Mouse (Mus musculus) liver (tissue): ENCODE measurements around the gene Olfr417.
"Not testable (repeated sequence)": the region's sequence is repeated elsewhere in the genome, so short reads cannot be mapped to it uniquely, and the experiment has no call there.

Experiments used
- DNase-seq: peaks from one replicate; pipeline ENCODE4 v3.0.0-alpha.2; 2020; ENCODE audit warnings: mixed read lengths

Olfr417 gene

DNA sequence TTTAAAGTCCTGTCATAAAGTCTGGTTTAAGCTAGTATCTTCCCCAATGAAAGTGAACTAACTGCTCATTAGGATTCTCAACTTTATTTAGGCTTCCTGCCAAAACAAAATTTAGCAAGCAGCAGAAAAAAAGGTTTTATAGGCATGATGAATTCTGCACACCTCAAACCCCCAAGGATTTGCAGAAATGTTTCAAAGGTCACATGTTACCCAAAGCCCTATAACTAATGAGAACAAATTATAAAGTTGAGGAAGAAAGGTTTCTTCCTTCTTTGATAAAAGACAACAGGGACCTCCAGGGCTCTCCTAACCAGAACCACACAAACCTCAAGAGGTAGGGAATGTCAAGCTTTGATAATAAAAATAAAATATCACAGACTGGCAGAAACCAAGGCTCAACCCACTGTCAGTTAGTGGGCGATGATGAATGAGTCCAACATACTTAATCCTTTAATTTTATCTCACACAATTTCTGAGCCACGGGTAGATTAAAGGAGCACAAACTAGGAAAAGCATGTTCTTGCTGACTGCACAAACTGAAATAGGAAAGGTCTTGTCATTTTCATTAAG lies at the start of gene Olfr417:
Gene Olfr417, plus strand, starts transcription at position 241 of the 570 bp plus-strand sequence.
- DNase-seq = no peak

DNA sequence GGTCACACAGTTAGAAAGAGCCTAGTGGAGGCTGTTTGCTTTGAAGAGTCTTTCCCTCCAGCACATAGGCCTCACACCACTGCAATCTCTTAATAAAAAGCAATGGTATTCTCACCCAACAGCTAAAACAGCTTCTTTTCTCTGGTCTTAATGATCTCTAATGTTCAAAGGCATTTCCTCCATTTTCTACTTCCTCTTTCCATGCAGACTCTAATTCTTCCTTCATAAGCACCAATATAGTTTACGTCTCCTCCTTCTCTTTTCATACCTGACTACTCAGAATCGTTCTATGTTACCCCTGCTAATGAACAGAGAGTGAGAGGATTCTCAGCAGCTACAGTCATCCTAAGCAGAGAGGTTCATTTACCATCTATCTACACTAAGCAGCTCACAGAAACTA lies 47.6 kb upstream of the Olfr417 start:
- no peak for DNase-seq

DNA sequence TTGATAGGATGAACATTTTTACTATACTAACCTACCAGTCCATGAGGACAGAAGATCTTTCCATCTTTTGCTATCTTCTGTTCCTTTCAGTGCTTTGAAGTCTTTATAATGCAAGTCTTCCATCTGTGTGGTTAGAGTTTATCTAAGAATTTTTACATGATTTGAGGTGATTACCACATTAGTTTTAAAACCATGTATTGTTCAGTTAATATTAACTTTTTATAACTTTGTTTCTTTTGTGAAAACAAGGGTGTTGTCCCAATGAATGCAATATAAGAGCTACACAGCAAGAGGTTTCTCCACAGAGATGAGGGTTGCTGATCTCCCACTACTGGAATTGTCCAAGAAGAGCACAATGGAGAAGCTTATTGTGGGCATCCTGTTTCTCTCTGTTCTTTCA lies 34.7 kb upstream of the Olfr417 start, which contains the start of gene Mptx1:
Gene Mptx1, plus strand, starts transcription at position 301 of the 400 bp plus-strand sequence.
- no peak for DNase-seq

DNA sequence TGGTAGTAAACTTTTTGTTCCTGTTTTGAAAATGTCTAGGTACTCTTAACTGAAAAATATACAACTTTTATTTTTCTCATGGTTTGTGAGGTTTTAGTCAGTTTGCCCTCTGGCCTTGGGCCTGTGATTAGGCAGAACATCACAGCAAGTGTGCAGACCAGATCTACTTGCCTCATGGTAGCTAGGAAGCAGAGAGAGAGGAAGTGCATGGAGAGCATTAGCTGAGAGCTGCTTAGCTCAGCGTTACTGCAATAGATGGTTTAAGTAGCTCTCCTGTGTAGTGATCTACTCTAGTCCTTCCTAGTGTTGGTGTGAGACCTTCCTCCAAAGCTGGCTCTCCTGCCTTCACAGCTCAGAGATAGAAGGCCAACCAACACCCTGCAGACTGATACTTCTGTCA lies 11.3 kb upstream of the Olfr417 start:
- DNase-seq = not testable (repeated sequence)

DNA sequence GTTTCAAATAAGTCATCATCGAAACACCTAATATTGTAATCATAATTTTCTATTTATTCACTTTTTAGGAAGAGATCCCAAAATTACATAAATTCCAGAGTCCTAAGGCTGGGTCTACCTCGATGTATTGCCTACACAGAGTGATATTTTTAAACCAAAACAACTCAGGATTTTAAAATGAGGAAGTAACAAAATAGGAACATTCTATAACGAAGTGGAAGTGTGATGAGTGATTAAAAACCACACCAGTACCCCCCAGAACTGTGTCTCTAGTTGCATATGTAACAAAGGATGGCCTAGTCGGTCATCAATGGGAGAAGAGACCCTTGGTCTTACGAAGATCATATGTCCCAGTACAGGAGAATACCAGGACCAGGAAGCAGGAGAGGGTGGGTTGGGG lies 10.3 kb upstream of the Olfr417 start:
- DNase-seq = no peak

DNA sequence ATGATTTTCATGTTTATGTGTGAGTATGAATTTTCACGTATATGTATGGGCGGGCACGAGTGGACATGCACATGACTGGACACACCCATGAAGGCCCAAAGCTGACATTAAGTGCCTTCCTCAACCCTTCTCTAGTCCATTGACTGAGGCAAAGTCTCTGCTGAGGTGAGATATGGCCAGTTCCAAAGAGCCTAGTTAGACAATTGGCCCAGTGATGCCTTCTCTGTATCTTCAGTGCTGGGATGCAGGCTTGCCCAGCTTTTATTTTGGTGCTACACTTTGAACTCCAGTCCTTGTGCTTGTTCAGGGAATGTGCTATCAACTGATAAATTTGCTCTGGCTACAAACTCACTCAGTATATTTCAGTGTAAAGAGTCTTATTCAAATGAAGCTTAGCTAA lies 8.9 kb downstream of the Olfr417 start:
- no peak for DNase-seq

DNA sequence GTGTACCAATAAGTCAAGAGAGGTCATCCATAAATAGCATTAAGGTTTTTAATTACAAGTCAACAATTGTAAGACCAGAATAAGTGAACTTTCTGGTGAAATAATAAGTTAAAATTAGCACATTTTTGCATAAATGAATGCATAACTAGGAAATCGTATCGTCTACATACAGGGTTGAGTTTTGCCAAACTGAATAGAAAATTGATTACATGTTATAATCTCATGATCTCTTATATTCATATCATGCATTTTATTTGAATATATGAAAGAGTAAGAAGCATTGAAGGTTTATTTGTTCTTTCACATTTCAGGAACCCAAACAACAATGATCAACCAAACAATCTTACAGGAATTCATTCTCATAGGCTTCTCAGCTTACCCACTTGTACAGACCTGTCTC lies 25.8 kb downstream of the Olfr417 start, which contains the start of gene Olfr248:
Gene Olfr248, plus strand, starts transcription at position 301 of the 400 bp plus-strand sequence.
- no peak for DNase-seq

DNA sequence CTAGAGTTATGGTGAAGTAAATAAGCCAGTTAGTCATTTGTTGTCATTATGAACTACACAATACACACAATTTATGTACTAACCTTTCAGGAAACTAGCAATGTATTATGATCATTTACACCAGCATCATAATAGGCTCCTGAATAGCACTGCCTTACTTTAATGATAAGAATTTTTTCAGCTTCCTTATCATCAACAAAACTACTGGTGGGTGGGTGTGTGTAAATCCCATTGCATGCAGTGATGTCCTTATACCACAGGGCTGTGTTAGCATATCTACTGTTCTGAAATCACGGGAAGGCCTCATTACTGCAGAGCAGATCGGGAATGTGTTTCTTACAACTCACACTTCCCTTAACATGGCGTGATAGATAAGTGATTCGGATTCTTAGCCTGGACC lies 58.0 kb downstream of the Olfr417 start:
- no peak for DNase-seq

DNA sequence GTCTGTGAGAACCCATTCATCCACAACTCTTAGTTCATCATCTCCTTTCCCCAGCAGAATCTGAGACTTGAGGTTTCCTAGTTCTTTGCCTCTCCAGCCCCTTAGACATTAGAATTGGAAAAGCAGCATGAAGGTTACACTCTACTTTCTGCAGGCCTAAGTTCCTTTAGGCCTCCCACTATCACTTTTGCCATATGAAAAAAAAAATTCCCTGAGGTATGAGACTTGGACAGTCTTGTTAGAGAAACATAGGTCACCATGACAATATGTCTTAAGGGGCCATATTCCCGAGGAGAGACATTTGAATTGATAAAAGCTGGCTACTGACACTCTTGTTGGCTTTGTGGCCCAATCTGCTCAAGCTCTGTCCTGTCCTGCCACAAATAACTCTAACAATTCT lies 58.8 kb downstream of the Olfr417 start, which contains the start of gene Olfr414:
Gene Olfr414, plus strand, starts transcription at position 301 of the 400 bp plus-strand sequence.
- DNase-seq = no peak
